Mouse (Mus musculus) CH12.LX (cell line): ENCODE measurements around the gene Wdr5. TPM values are rescaled to one million over a fixed set of nuclear protein-coding genes. Genes with fewer than 3 reads are reported as not detected.

Experiments used
- DNase-seq: peaks from one replicate; pipeline ENCODE4 v3.0.0-alpha.2; 2013; ENCODE audit errors: extremely low read depth
- H3K27ac ChIP-seq: 2 replicates; pipeline ENCODE4 v1.5.1; 2012; ENCODE audit warnings: low read depth, mild to moderate bottlenecking, control low read depth, moderate library complexity; ENCODE audit not compliant: insufficient read depth
- H3K27me3 ChIP-seq: replicated peaks from 2 replicates; pipeline ENCODE3; 2012; ENCODE audit warnings: inconsistent platforms
- H3K36me3 ChIP-seq, 2 experiments: replicated peaks in 1 of 2; 2 replicates each; pipeline versions ENCODE3 to v1.6.1; 2012; ENCODE audit warnings: inconsistent platforms in 1 of 2, low read length in 1 of 2, mild to moderate bottlenecking in 1 of 2, mixed read lengths in 1 of 2, moderate library complexity in 1 of 2; ENCODE audit not compliant: control insufficient read depth in 1 of 2, insufficient read depth in 1 of 2
- H3K4me1 ChIP-seq, 2 experiments: 2 replicates each; pipeline ENCODE4 v1.6.1; 2012; ENCODE audit warnings: inconsistent platforms in 1 of 2, moderate library complexity in 1 of 2; ENCODE audit not compliant: insufficient read depth in 2 of 2, control insufficient read depth in 1 of 2
- H3K4me2 ChIP-seq: 2 replicates; pipeline ENCODE4 v1.6.1; 2012; ENCODE audit warnings: low read depth, mild to moderate bottlenecking, control low read depth; ENCODE audit not compliant: poor library complexity, insufficient read depth, severe bottlenecking
- H3K4me3 ChIP-seq, 3 experiments: fragments of 150-350 bp in 1 of 3; sonication (generic) in 1 of 3; replicated peaks in 1 of 3; 2 replicates each; pipeline versions ENCODE3 to v1.5.1; 2011 to 2012; ENCODE audit warnings: low read depth in 2 of 3, low read length in 2 of 3, mild to moderate bottlenecking in 2 of 3, moderate library complexity in 2 of 3, control low read depth in 1 of 3, improper control_type of control experiment in 1 of 3, inconsistent platforms in 1 of 3, mixed read lengths in 1 of 3; ENCODE audit not compliant: poor library complexity in 1 of 3
- H3K79me2 ChIP-seq: replicated peaks from 2 replicates; pipeline ENCODE4 v1.6.1; 2012; ENCODE audit warnings: mild to moderate bottlenecking, moderate library complexity; ENCODE audit not compliant: control insufficient read depth, poor library complexity, insufficient read depth, severe bottlenecking; ENCODE audit errors: extremely low read depth
- H3K9ac ChIP-seq: 2 replicates; pipeline ENCODE4 v1.6.1; 2012; ENCODE audit warnings: low read depth, mild to moderate bottlenecking, control low read depth, moderate library complexity; ENCODE audit not compliant: insufficient read depth
- H3K9me3 ChIP-seq: replicated peaks from 2 replicates; pipeline ENCODE3; 2012; ENCODE audit warnings: low read length, inconsistent platforms, mixed read lengths
- CHD1 ChIP-seq: IDR thresholded peaks from 2 replicates; pipeline ENCODE4 v1.6.1; 2012; ENCODE audit warnings: low read depth, low read length, improper control_type of control experiment, inconsistent platforms
- E2F4 ChIP-seq: IDR thresholded peaks from 2 replicates; pipeline ENCODE4 v1.6.1; 2011; ENCODE audit warnings: low read depth, low read length, improper control_type of control experiment; ENCODE audit not compliant: insufficient replicate concordance
- EP300 ChIP-seq: IDR thresholded peaks from 2 replicates; pipeline ENCODE4 v1.6.1; 2011; ENCODE audit warnings: low read length, improper control_type of control experiment
- ETS1 ChIP-seq: conservative IDR thresholded peaks from 2 replicates; pipeline ENCODE4 v1.6.1; 2012; ENCODE audit warnings: low read depth, mild to moderate bottlenecking, inconsistent platforms, low read length, improper control_type of control experiment, moderate library complexity
- GABPA ChIP-seq: IDR thresholded peaks from 2 replicates; pipeline ENCODE4 v1.6.1; 2012; ENCODE audit warnings: low read depth, low read length, improper control_type of control experiment, inconsistent platforms; ENCODE audit not compliant: insufficient replicate concordance
- HCFC1 ChIP-seq: IDR thresholded peaks from 2 replicates; pipeline ENCODE4 v1.6.1; 2012; ENCODE audit warnings: low read depth, mild to moderate bottlenecking, inconsistent platforms, low read length, improper control_type of control experiment
- IRF4 ChIP-seq: IDR thresholded peaks from 2 replicates; pipeline ENCODE4 v1.6.1; 2014; ENCODE audit warnings: low read depth, mild to moderate bottlenecking, inconsistent platforms, low read length, improper control_type of control experiment
- JUN ChIP-seq: IDR thresholded peaks from 2 replicates; pipeline ENCODE4 v1.6.1; 2011; ENCODE audit warnings: low read depth, mild to moderate bottlenecking, low read length, improper control_type of control experiment, moderate library complexity; ENCODE audit not compliant: insufficient read depth
- MEF2A ChIP-seq: IDR thresholded peaks from 2 replicates; pipeline ENCODE4 v1.6.1; 2014; ENCODE audit warnings: low read depth, mild to moderate bottlenecking, inconsistent platforms, low read length, improper control_type of control experiment, borderline replicate concordance
- NRF1 ChIP-seq: IDR thresholded peaks from 2 replicates; pipeline ENCODE4 v1.6.1; 2014; ENCODE audit warnings: low read depth, mild to moderate bottlenecking, inconsistent platforms, low read length, improper control_type of control experiment, moderate library complexity
- POLR2AphosphoS2 ChIP-seq: IDR thresholded peaks from 2 replicates; pipeline ENCODE4 v1.6.1; 2011; ENCODE audit warnings: low read depth, low read length, improper control_type of control experiment
- RAD21 ChIP-seq: IDR thresholded peaks from 2 replicates; pipeline ENCODE4 v1.6.1; 2011; ENCODE audit warnings: low read depth, mild to moderate bottlenecking, low read length, improper control_type of control experiment, moderate library complexity
- RCOR1 ChIP-seq: conservative IDR thresholded peaks from 2 replicates; pipeline ENCODE4 v1.6.1; 2012; ENCODE audit warnings: low read depth, mild to moderate bottlenecking, inconsistent platforms, low read length, improper control_type of control experiment
- SIN3A ChIP-seq: IDR thresholded peaks from 2 replicates; pipeline ENCODE4 v1.6.1; 2012; ENCODE audit warnings: low read length, improper control_type of control experiment, inconsistent platforms
- TCF12 ChIP-seq: IDR thresholded peaks from 2 replicates; pipeline ENCODE4 v1.6.1; 2014; ENCODE audit warnings: low read depth, mild to moderate bottlenecking, inconsistent platforms, low read length, improper control_type of control experiment
- USF2 ChIP-seq: conservative IDR thresholded peaks from 2 replicates; pipeline ENCODE4 v1.6.1; 2011; ENCODE audit warnings: low read depth, low read length, improper control_type of control experiment
- ZC3H11A ChIP-seq: IDR thresholded peaks from 2 replicates; pipeline ENCODE4 v1.6.1; 2012; ENCODE audit warnings: low read depth, mild to moderate bottlenecking, inconsistent platforms, low read length, improper control_type of control experiment
- ZKSCAN1 ChIP-seq: IDR thresholded peaks from 2 replicates; pipeline ENCODE4 v1.6.1; 2012; ENCODE audit warnings: low read depth, inconsistent platforms, low read length, improper control_type of control experiment, borderline replicate concordance
- ZMIZ1 ChIP-seq: IDR thresholded peaks from 2 replicates; pipeline ENCODE4 v1.6.1; 2012; ENCODE audit warnings: low read depth, mild to moderate bottlenecking, inconsistent platforms, low read length, improper control_type of control experiment
- dilution Hi-C: fragments of 300-500 bp; cut with MboI; formaldehyde crosslinking; loops from 2 replicates; pipeline ENCODE4 v1.14.3; 2020; ENCODE audit warnings: low sequenced_read_pairs; ENCODE audit not compliant: extremely low pct_unique_long_range_greater_than_20kb, extremely low pct_ligation_motif_present
- in situ Hi-C: fragments of 300-500 bp; cut with MboI; formaldehyde crosslinking; loops from 3 replicates; pipeline ENCODE4 v1.14.3; 2019; ENCODE audit warnings: low sequenced_read_pairs, low pct_ligation_motif_present, low pct_unique_long_range_greater_than_20kb, mixed read lengths
- polyA plus RNA-seq: library from polyadenylated mRNA; unstranded; fragments of >175 nt; gene quantifications from 2 replicates; pipeline ENCODE4 v1.2.1, GENCODE M21; 2012; ENCODE audit warnings: low read depth; ENCODE audit not compliant: insufficient read length
- total RNA-seq, 2 experiments: library from RNA; depleted of rRNA; stranded (reverse); fragments of 300-350 nt in 1 of 2; fragments of >200 nt in 1 of 2; gene quantifications; 2 replicates each; pipeline ENCODE4 v1.2.3; 2012 to 2014

Wdr5 gene
- total and polyA plus RNA-seq, 3 experiments: 33.9 to 56.0 (median 54.8) TPM

DNA sequence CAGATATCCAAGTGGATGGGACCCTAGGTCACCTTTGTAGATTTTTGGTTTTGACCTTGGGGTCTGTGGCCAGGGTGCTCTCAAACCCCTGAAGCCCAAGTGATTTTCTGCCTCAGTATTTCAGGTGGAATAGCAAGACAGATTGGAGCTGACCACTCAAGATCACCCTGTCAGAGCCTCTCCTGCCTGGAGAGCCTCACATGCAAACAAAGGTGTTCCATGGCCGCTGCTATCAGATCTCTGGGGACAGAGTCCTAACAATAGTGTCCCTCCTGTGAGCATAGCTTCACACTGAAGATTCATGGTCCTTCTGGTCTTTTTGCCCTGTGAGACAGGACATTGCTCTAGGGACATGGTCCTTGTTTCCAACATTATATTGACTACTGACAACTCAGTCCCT is 46.2 kb downstream of the Wdr5 start:
- Histone ChIP-seq H3K4me2 (no peak overlapping the region), H3K4me1 (peaks cover 9 to 15% of the 10 kb centered on the region in 2 experiments), H3K9me3 (no peaks in the 10 kb centered on the region), H3K9ac (no peak overlapping the region), H3K27ac (no peak overlapping the region), H3K27me3 (peaks cover 56% of the 10 kb centered on the region), H3K4me3 (no peak overlapping the region), H3K36me3 (no peaks in the 10 kb centered on the region), H3K79me2 (no peaks in the 10 kb centered on the region)
- no peak for DNase-seq
- TF ChIP-seq TCF12 (no peak), ZMIZ1 (no peak), ETS1 (no peak), HCFC1 (no peak), EP300 (no peak), MEF2A (no peak), JUN (no peak)
- dilution Hi-C loops (no loop called here), in situ Hi-C loops (loop anchor here (25.0 kb wide), 1 partner anchor 401 kb away; no protein-coding TSS in a partner anchor)

DNA sequence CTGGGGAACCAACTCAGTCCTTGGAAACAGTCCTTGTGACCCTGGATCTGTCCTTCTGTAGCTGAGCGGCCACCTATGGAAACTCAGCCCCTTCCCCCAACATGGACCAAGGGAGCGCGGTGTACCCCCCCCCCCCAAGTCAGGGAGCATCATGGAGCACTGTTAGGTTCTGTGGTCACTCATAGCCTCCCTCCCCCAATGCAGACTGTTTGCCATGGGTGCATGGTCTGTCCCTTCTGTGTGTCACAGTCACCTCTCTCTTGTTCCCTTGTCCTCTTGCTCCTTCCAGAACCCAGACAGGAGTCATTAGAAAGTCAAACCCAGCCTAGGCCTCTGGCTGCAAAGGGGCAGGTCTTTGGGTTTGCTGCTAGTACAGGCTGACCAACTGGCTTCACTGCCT is 46.9 kb downstream of the Wdr5 start:
- dilution Hi-C loops (no loop called here), in situ Hi-C loops (loop anchor here (25.0 kb wide), 1 partner anchor 400 kb away; no protein-coding TSS in a partner anchor)
- H3K9ac ChIP-seq: no peak overlapping the region
- TF ChIP-seq IRF4 (no peak), RCOR1 (no peak), ZKSCAN1 (no peak), ZMIZ1 (no peak), RAD21 (no peak), USF2 (no peak), E2F4 (no peak), GABPA (no peak), SIN3A (no peak), NRF1 (no peak), ZC3H11A (no peak), POLR2AphosphoS2 (no peak), CHD1 (no peak)
- H3K4me3 ChIP-seq: no peak overlapping the region
- peaks cover 54% of the 10 kb centered on the region for H3K27me3 ChIP-seq
- DNase-seq: no peak
- no peak overlapping the region for H3K4me2 ChIP-seq
- no peaks in the 10 kb centered on the region for H3K9me3 ChIP-seq
- H3K36me3 ChIP-seq: no peaks in the 10 kb centered on the region
- H3K4me1 ChIP-seq: peaks cover 11 to 22% of the 10 kb centered on the region in 2 experiments
- no peak overlapping the region for H3K27ac ChIP-seq
- no peaks in the 10 kb centered on the region for H3K79me2 ChIP-seq
